Mouse (Mus musculus) splenic B cell, adult 2 months (primary cell): ENCODE results near the gene B3gnt7.
"Not testable (repeated sequence)": the region's sequence is repeated elsewhere in the genome, so short reads cannot be mapped to it uniquely, and the experiment has no call there.

Experiments used
- DNase-seq: peaks from one replicate; pipeline ENCODE4 v3.0.0-alpha.2; 2011; ENCODE audit warnings: low read depth, low spot score
- H3K27me3 ChIP-seq: 2 replicates; pipeline ENCODE4 v1.6.1; 2012; ENCODE audit warnings: mild to moderate bottlenecking, low read length, moderate library complexity, mixed read lengths; ENCODE audit not compliant: control insufficient read depth, poor library complexity, insufficient read depth, severe bottlenecking
- H3K36me3 ChIP-seq: 2 replicates; pipeline ENCODE4 v1.6.1; 2012; ENCODE audit warnings: mild to moderate bottlenecking, low read length, moderate library complexity, mixed read lengths; ENCODE audit not compliant: control insufficient read depth, poor library complexity, insufficient read depth, severe bottlenecking

B3gnt7 gene

DNA sequence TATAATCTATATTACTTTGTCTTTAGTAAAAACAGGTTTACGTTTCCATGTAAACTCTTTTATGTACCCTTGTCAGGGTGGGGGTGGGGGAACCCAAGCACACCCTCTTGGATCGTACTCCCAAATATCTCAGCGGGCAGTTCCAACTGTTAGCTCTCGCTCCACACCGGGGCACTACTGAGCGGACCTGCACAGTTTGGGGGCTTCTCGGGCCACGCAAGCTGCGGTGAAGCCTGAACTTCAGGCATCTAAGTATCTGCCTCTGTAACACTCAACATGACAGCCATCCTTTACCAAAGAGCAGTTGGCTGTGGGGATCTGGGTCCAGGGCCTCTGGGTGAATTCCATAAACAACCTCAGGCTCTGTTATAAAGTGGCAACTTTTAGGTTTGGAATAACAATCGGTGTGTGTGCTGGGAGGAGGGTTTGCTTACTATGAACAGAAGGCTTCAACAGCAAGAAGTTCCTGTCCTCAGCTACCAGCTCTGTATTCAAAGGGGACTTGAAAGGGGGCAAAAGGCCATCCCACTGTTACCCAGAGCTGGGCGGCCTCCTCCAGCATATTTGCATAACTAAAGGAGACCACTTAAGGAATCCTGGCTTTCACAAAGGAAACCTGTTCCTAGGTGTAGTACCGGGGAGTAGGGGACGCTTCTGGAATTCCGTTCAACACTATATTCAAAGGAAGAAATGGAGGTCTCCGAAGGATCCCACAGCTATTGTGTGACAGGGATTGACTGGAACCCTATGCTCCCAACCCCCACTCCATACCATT, 8.1 kb downstream of the B3gnt7 start:
- DNase-seq: no peak

DNA sequence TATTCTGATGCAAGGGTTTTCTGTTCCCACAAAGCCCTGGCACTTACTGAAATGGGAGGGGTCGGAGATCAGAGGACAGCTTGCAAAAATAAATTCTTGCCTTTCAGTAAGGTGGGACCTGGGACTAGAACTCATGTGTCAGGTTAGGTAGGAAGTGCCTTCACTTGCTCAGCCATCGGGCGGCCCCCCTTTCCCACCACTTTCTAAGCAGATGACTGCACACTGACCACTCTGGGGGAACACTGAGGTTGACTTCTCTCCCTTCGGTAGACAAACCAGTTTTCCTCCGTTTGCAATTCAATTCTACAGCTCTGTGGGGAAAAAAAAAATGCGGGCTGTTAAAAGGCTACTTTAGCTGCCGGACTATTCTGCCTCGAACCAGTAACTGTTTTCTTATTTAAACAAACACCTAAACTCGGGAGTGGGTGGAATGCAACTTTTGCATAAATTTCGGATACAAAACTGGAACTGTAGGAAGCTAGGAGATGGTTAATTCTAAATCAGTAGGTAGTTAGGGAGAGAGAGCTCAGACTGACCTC, 8.9 kb downstream of the B3gnt7 start:
- DNase-seq: no peak
- no peaks in the 10 kb centered on the region for H3K27me3 ChIP-seq

More for the DNA sequence above, 8.1 kb downstream of the B3gnt7 start:
- Histone ChIP-seq H3K36me3 (no peaks in the 10 kb centered on the region), H3K27me3 (no peaks in the 10 kb centered on the region)

DNA sequence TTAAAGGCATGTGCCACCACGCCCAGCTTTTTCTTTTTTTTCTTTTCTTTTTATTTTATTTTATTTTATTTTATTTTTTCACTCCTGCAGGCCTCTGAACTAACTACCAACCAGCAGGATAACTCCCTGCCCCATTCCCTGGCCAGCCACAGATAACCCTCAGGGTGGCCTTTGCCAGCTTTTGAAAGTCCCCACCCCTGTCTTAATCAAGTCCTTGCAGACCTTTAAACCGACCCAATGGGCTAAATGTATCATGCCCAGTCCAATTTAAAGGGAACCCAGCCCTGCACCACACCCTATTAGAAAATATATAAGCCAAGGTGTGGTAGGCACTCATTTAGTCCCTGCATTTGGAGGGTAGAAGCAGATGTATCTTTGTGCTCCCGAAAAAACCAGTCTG, 9.6 kb downstream of the B3gnt7 start:
- DNase-seq: no peak
- no peaks in the 10 kb centered on the region for H3K27me3 ChIP-seq

More for the DNA sequence above, 8.9 kb downstream of the B3gnt7 start:
- no peaks in the 10 kb centered on the region for H3K36me3 ChIP-seq

GRCm38 (mm10) chr1:86313096-86313771, 10.6 kb downstream of the B3gnt7 start:
- no peak for DNase-seq
- no peaks in the 10 kb centered on the region for H3K27me3 ChIP-seq
- no peaks in the 10 kb centered on the region for H3K36me3 ChIP-seq

More for the DNA sequence above, 9.6 kb downstream of the B3gnt7 start:
- H3K36me3 ChIP-seq: no peaks in the 10 kb centered on the region

DNA sequence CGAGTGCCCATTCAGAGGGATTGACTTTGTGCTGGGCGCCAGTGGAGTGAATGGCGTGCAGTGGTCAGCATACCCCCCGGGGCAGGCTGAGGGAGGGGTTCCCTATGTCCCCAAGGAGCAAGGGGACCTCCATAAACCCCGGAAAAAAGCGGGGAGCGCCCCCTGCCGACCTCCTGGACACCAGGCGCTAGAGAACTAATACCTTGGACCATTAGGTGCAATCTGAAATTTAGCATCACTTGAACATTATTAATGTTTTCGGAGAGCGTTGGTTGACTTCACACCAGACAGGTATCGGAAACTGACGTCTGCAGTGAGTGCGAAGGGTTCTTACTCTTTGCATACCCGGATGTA, 11.1 kb downstream of the B3gnt7 start:
- peak; percentile 62 for DNase-seq
- Histone ChIP-seq H3K27me3 (no peaks in the 10 kb centered on the region), H3K36me3 (no peaks in the 10 kb centered on the region)

DNA sequence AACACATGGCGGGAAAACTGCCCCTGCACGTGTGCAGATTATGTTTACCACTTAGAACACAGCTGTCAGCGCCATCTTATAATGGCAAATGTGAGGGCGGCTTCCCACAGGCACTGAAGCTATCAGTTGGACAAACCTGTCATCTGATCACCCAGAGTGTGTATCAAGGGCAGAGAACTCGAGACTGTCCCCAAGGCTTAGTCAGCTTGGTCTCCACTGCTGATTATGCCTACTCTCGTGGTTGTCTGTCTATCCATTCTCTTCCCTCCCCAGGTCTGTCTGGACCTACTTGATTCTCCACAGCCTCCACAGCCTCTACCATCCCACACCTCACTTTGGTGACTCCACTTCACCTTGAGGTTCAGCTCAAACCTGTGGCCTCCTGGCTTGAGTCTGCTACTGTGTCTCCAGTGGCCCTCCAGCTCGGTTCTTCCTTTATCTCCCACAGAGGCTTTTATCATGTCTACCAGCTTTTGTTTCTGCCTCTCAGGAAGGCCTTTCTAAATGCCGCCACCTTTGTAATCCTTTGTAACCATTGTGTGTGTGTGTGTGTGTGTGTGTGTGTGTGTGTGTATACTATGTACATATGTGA, 18.3 kb downstream of the B3gnt7 start:
- DNase-seq: no peak
- H3K27me3 ChIP-seq: no peaks in the 10 kb centered on the region
- no peaks in the 10 kb centered on the region for H3K36me3 ChIP-seq

DNA sequence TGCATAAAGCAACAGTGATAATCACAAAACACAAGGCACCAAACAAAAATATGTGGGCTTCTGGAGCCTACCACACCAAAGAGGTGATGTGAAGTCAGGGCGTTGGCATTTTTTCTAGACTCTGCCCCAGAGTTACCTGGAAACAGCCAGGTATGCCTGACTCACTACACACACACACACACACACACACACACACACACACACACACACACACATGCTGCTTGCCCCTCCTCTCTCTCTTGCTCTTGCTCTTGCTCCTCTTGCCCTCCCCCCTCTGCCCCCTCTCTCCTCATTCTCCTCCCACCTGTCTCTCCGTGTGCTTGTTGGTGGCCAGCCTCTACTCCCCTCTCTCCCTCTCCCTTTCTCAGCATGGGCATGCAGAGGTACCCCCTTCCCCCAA, 33.7 kb downstream of the B3gnt7 start:
- DNase-seq: no peak
- Histone ChIP-seq H3K36me3 (no peaks in the 10 kb centered on the region), H3K27me3 (no peaks in the 10 kb centered on the region)

DNA sequence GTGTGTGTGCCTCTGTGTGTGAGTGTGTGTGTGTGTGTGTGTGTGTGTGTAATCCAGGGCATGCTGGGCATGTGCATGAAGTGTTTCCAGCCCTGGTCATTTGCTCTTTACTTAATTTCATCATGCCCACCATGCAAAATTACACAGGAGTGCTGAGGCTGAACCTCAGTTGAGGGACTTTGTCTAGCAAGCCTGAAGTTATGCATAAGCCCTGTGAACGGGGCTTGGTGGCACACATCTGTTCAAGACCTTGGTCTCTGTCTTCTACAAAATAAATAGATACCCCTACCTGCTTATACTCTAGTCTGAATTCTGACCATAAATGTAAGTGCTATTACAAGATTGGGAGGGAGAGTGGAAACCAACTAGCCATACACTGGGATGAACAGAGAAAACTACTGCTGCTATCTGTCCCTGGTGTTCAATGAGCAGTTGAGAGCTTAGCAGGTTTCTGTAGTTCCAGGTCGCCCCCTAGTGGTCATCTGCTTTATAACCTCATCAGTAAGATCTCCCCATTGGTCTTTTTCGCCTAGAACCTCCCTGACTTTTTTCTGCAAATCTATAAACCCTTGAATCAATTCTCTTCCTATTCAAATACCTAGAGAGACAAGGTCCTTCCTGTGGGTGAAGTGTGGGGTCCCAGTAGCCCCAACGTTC, 36.7 kb downstream of the B3gnt7 start:
- H3K27me3 ChIP-seq: no peaks in the 10 kb centered on the region
- peak; percentile 93 for DNase-seq
- H3K36me3 ChIP-seq: no peaks in the 10 kb centered on the region

GRCm38 (mm10) chr1:86341096-86341495, 38.5 kb downstream of the B3gnt7 start:
- DNase-seq, H3K27me3 ChIP-seq, H3K36me3 ChIP-seq: not testable (repeated sequence)

DNA sequence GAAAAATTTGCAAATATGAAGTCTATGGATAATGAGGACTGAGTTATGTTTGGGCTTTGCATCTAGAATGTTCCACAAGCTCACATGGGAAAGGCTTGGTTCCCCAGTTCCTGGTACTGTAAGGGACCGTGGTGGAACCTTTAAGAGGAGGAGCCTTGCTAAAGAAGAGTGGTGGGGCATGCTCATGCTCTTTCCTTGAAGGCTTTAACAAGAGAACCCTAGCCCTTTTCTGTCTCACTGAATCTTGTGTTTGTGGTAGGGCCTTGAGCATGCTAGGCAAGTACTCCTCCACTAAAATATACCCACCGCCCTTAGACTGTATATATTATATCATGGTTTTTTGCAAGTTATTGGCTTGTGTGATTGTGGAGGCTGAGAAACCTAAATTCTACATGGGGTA, 39.7 kb downstream of the B3gnt7 start:
- DNase-seq: no peak
- H3K27me3 ChIP-seq: no peaks in the 10 kb centered on the region
- peaks cover 2% of the 10 kb centered on the region; the same call in 1 of the 2 replicates for H3K36me3 ChIP-seq

DNA sequence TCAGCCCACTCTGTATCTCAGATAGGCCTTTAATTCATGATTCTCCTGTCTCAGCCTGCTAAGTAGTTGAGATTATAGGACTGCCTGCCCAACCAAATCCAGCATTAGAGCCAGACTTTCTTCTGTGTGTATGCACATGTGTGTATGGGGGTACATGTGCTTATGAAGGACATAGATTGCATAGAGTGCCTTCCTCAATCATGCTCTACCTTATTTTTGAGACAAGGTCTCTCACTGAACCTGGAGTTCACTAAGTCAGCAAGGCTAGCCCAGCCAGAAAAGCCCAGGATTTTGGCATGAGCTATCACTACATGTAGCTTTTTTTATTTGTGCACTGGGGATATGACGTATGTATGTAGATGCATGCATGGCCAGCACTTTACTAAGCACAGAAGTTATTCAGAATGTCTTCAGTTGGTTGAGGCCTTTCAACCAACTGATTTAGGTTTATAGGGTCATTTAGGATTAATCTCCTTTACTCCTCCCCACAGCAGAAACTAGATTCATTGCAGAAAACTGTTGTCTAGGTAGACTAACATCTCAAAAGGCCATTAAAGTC, 40.5 kb downstream of the B3gnt7 start:
- H3K36me3 ChIP-seq: peaks cover 2% of the 10 kb centered on the region; the same call in 1 of the 2 replicates
- DNase-seq: no peak
- H3K27me3 ChIP-seq: no peaks in the 10 kb centered on the region

DNA sequence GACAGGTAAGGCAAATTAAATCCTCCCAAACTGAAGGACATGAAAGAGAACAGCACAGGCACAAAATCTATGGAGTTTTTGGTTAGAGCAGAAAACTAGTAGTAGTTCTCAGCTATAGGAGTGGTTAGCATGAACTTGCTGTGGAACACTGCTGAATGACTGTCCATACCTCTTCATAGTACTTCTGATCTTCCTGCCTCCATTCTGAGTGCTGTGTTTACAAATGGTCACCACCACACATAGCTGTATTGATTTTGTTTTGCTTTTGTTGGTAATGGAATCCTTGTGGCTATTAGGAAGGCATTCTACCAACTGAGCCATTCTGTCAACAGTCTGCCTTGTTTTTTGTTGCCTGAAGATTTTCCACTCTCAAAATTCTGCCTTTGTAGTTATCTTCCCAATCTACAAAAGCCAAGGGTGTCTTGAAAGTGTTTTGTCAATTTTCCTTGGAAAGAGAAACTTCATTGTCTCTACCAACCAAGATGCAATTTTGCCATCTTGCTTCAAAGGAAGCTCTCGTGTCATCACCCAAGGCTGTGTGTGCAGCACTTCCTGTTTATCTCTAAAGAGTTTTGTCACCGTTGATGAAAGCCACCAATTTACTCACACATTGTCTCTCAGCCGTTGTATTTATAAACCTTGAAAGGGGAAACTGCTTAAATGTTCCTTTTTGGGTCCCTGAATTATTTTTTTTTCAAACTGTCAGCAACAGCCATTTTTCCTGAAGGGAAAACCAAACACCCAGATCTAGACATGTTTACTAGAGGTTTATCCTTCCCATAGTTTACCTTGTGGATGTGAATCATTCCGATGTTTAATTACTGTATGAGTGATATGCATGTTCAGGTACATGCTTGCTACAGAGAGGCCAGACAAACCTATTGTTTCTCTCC, 41.6 kb downstream of the B3gnt7 start:
- peak; percentile 38 for DNase-seq
- Histone ChIP-seq H3K36me3 (peaks cover 2% of the 10 kb centered on the region), H3K27me3 (no peaks in the 10 kb centered on the region)

- Histone ChIP-seq H3K36me3 (peaks cover 5% of the 10 kb centered on the region), H3K27me3 (no peaks in the 10 kb centered on the region)
- DNase-seq: no peak
Observed at GRCm38 (mm10) chr1:86345069-86345468, 42.4 kb downstream of the B3gnt7 start.

GRCm38 (mm10) chr1:86345956-86346355, 43.3 kb downstream of the B3gnt7 start:
- Histone ChIP-seq H3K27me3 (no peaks in the 10 kb centered on the region), H3K36me3 (peaks cover 5% of the 10 kb centered on the region)
- DNase-seq: no peak
